Mouse (Mus musculus) mouse embryonic stem cell (cell line): ENCODE results near the gene Il1r2.

ENCODE experiments used
- in situ Hi-C, 2 experiments: fragments of 300-500 bp; cut with MboI; formaldehyde crosslinking; loops; 1 replicate in 1 of 2; 3 replicates in 1 of 2; pipeline ENCODE4 v1.14.3; 2019 to 2020; ENCODE audit warnings: low sequenced_read_pairs in 2 of 2, low pct_unique_long_range_greater_than_20kb in 1 of 2, mixed read lengths in 1 of 2; ENCODE audit not compliant: unreplicated experiment in 1 of 2

Il1r2 gene

GRCm38 (mm10) chr1:40057351-40057750 lies 16.5 kb upstream of the Il1r2 start:
- in situ Hi-C loops: no loop called here

- in situ Hi-C loops: no loop called here
These were observed 15.9 kb upstream of the Il1r2 start for GRCm38 (mm10) chr1:40058013-40058412.

DNA sequence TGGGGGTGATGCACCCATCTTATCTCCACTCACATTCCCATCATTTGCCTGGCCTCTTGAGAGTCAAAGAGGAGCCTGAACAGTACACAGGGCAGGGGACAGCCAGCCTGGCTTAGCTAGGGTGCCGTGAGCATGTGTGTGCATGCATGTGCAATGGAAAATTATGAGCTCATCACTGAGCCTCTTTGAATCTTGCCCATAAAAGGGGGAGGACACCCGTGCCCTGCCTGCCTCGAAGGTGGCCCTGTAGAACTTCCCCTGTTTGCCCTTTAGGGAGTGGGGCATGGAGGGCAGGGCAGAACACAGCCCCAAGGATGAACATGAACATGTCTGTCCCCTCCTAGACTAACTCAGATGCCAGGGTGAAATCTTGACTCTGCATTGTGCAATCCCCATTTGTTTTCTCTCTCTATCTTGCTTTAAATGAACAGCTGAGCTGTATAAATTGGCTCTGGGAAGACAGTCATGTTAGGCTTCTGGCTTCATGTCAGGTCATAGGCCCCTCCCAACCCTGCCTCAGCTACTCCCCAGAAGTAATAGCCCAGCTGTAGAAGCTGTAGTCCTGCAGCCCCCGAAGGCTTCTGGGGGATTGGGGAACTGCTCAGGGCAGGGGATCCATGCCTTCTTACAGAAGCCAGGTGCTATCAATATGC lies 14.6 kb upstream of the Il1r2 start:
- in situ Hi-C loops: no loop called here

DNA sequence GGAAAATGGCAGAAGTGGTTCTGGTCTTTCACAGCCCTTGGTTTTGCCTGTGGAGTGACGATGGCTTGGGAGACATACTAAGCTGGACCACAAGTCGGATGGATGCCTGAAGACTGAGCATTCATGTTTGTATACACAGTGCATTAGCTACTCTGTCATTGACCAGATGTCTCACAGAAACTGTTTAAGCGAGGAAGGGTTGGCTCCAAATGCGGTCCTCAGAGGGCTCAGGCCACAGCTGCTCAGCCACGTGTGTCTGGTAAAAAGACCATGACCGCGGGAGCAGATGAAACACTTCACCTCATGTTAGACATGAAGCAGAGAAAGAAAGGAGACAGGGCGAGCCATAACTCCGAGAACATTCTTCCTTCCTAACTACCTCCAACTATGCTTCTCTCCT lies 12.5 kb upstream of the Il1r2 start:
- in situ Hi-C loops: no loop called here

- in situ Hi-C loops: no loop called here
These were observed 10.5 kb upstream of the Il1r2 start for GRCm38 (mm10) chr1:40063409-40063808.

DNA sequence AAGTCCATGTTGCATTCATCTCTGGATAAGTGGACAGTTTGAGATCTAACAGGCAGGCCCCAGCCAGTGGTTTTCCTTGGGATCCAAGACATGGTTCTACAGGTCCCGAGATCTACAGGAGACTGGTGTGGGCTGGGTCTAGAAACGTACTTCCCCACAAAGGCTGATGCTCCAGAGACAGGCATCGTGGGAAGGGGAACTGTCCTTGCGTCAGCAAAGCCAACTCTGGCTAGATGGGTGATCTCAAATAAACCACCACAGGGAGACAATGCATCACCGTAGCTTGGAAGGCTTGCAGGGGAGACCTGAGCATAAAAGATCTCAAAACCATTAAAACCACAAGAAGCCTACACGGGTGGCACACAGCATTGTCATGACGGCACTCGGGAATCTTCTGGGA lies 9.4 kb upstream of the Il1r2 start:
- in situ Hi-C loops: no loop called here

DNA sequence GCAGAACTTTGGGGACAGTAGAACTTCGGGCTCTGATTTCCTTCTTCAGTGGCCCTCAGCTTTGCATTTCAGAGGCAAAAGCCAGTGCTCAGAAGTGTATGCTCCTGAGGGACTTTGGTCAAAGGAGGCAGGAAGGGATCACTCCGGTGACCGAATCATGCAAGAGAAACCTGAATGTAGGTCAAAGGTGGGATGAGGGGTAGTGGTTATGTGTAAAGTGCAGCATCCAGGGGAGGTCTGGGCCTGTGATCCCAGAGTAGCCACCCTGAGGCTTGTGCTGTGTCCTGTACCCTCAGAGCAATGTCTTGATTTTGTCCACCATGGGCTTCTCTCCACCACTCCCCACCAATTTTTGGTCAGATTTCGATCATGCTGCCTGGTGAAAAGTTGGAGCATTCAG lies 1.3 kb upstream of the Il1r2 start:
- in situ Hi-C loops: no loop called here

GRCm38 (mm10) chr1:40077328-40077727 lies 3.4 kb downstream of the Il1r2 start:
- in situ Hi-C loops: no loop called here

DNA sequence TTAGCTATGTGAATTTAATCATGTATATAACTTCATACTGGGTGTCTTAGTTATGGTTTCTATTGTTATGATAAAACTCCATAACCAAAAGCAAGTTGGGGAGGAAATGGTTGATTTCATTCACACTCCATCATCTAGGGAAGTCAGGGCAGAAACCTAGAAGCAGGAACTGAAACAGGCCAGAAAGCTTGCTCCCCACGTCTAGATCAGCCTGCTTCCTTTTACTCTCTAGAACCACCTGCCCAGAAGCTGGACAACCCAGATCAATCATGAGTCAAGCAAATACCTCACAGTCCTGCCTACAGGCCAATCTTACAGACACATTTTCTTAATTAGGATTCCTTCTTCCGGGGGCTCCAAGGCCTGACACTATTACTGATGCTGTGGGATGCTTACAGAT lies 7.2 kb downstream of the Il1r2 start:
- in situ Hi-C loops: no loop called here

- in situ Hi-C loops: no loop called here
These were observed 10.5 kb downstream of the Il1r2 start for GRCm38 (mm10) chr1:40084386-40084785.

- in situ Hi-C loops: no loop called here
These were observed 11.7 kb downstream of the Il1r2 start for GRCm38 (mm10) chr1:40085403-40086182.

- in situ Hi-C loops: no loop called here
These were observed 17.3 kb downstream of the Il1r2 start for GRCm38 (mm10) chr1:40091160-40091559.

DNA sequence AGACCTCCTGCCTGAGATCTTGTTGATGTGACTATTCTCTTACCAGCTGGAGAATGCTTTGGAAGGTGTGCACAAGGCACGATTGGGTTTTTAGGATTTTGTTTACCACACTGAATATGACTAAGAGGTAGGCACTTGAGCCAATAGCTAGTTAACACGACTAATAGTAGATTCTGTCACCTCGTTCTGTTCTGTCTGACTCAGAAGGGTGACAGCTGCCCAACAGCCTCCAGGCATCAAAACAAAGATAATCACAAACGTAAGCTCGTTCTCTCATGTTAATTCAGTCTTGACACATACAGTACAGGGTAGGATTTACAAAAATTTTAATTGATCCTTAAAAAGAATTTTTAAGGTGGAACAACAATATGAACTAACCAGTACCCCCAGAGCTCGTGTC lies 18.7 kb downstream of the Il1r2 start:
- in situ Hi-C loops: no loop called here

DNA sequence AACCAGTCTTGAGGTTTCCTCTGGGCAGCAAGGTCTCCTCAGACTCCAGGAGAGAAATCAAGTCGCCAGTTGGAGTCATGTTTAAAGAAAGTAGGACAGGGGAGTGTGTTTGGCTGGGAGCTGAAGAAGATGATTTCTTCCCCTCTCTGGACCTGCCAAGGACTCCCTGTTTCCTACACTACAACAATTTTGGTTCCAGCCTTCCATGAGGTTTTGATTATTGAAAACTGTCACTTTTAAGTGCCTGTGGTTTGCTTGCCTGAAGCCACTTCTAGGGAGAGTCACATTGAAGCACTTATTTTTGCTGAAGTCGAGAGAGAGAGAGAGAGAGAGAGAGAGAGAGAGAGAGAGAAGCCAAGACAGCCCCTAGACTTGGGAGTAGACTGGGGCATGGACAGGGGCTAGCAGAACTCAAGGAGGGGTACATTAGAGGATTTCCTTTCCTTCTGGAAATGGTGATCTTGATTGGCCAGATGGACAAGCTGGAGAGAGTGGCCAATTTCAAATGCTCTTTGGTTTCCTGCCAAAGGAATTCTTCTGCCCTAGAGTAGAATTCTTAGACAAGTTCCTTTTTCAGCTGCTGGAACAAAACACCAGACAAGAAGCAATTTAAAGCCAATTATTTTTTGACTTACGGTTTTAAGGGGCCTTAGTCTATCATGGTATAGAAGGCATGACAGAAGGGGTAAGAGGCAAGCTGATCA lies 20.9 kb downstream of the Il1r2 start:
- in situ Hi-C loops: no loop called here

- in situ Hi-C loops: no loop called here
These were observed 21.7 kb downstream of the Il1r2 start for GRCm38 (mm10) chr1:40095585-40095984.

DNA sequence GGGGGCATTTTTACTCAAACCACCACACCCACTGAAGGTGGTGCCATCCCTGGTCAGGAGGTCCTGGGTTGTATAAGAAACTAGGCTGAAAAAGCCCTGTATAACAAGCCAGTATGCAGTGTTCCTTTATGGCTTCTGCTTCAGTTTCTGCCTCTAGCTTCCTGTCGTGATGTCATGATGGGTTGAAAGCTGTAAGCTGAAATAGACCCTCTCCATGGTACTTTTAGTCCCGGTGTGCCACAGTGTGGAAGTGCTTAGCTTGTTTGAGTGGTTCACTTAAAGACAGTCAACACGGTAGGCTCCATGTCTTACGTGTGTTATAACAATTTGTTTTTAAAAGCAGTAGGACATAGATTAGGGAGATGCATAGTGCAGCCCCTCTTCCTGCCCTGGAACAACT lies 32.4 kb downstream of the Il1r2 start:
- in situ Hi-C loops: loop anchor here in 1 of 2 experiments (25.0 kb wide), 1 partner anchor 431 kb away; no protein-coding TSS in a partner anchor

GRCm38 (mm10) chr1:40106719-40107118 lies 32.8 kb downstream of the Il1r2 start:
- in situ Hi-C loops: loop anchor here in 1 of 2 experiments (25.0 kb wide), 1 partner anchor 431 kb away; no protein-coding TSS in a partner anchor

DNA sequence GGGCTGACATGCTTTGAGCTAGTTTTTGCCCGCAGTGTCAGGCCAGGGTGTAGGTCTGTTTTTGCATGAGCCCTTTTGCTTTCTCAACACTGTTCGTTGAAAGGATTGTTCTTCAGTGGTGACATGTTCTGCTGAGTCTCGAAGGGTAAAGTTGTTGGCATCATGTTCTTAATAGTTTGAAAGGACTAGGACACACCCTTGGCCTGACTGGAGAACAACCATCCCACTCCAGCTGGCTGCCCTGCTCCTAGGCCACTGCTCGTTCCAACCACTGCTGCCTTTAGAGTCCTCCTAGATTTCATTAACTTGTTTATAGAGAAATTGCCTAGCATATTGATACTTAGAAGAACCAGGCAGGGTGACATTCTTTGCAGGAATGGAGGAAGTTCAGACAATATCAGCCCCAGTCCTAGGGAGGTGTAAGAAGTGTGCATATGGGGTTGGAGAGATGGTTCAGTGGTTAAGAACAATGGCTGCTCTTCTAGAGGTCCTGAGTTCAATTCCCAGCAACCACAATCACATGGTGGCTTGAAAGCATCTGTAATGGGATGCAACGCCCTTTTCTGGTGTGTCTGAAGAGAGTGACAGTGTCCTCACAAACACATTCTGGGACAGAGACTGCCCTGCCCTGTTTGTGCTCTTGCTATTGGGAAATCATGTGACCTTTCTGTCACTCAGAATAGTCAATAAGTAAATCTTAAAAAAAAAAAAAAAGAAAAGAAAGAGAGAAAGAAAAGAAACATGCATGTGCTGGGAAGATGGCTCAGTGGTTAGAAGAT lies 34.3 kb downstream of the Il1r2 start:
- in situ Hi-C loops: loop anchor here in 1 of 2 experiments (25.0 kb wide), 1 partner anchor 429 kb away; no protein-coding TSS in a partner anchor

GRCm38 (mm10) chr1:40109736-40110135 lies 35.9 kb downstream of the Il1r2 start:
- in situ Hi-C loops: loop anchor here (10.0 to 25.0 kb wide), 2 partner anchors 265 to 428 kb away; no protein-coding TSS in a partner anchor
